Mouse (Mus musculus) MEL (cell line): ENCODE results near the gene Tpbgl. TPM values are rescaled to one million over a fixed set of nuclear protein-coding genes. Genes with fewer than 3 reads are reported as not detected.

Source experiments
- DNase-seq: peaks from one replicate; pipeline ENCODE4 v3.0.0; 2011; ENCODE audit warnings: low read depth, low spot score
- H3K27ac ChIP-seq: 2 replicates; pipeline ENCODE4 v1.5.1; 2012; ENCODE audit warnings: low read depth, mild to moderate bottlenecking, control low read depth, low read length, moderate library complexity; ENCODE audit not compliant: control insufficient read depth
- H3K27me3 ChIP-seq, 2 experiments: fragments of 150-350 bp in 1 of 2; sonication (generic) in 1 of 2; 2 replicates each; pipeline ENCODE4 v1.6.1; 2012; ENCODE audit warnings: low read length in 2 of 2, mild to moderate bottlenecking in 2 of 2, improper control_type of control experiment in 1 of 2, moderate library complexity in 1 of 2; ENCODE audit not compliant: insufficient read depth in 2 of 2, control insufficient read depth in 1 of 2
- H3K36me3 ChIP-seq, 2 experiments: 2 replicates each; pipeline ENCODE4 v1.6.1; 2012 to 2014; ENCODE audit warnings: low read length in 2 of 2, improper control_type of control experiment in 1 of 2, inconsistent platforms in 1 of 2, mild to moderate bottlenecking in 1 of 2; ENCODE audit not compliant: insufficient read depth in 2 of 2, control insufficient read depth in 1 of 2
- H3K4me1 ChIP-seq, 2 experiments: fragments of 150-350 bp in 1 of 2; sonication (generic) in 1 of 2; 2 replicates each; pipeline ENCODE4 v1.6.1; 2012; ENCODE audit warnings: low read length in 2 of 2, improper control_type of control experiment in 1 of 2, mild to moderate bottlenecking in 1 of 2; ENCODE audit not compliant: insufficient read depth in 2 of 2, control insufficient read depth in 1 of 2
- H3K4me3 ChIP-seq, 2 experiments: fragments of 150-350 bp in 1 of 2; sonication (generic) in 1 of 2; 2 replicates each; pipeline ENCODE4 v1.5.1; 2012; ENCODE audit warnings: low read depth in 2 of 2, low read length in 2 of 2, mild to moderate bottlenecking in 2 of 2, moderate library complexity in 2 of 2, control low read depth in 1 of 2, improper control_type of control experiment in 1 of 2; ENCODE audit not compliant: control insufficient read depth in 1 of 2, insufficient read depth in 1 of 2
- H3K79me2 ChIP-seq: 2 replicates; pipeline ENCODE4 v1.6.1; 2012; ENCODE audit warnings: mild to moderate bottlenecking, low read length, moderate library complexity; ENCODE audit not compliant: control insufficient read depth, poor library complexity, insufficient read depth
- H3K9ac ChIP-seq: 2 replicates; pipeline ENCODE4 v1.6.1; 2012; ENCODE audit warnings: low read depth, mild to moderate bottlenecking, control low read depth, low read length, moderate library complexity; ENCODE audit not compliant: control insufficient read depth, poor library complexity, severe bottlenecking
- H3K9me3 ChIP-seq: fragments of 150-350 bp; sonication (generic); replicated peaks from 2 replicates; pipeline ENCODE4 v1.6.1; 2012; ENCODE audit warnings: mild to moderate bottlenecking, low read length, improper control_type of control experiment, moderate library complexity; ENCODE audit not compliant: insufficient read depth
- CHD1 ChIP-seq: IDR thresholded peaks from 2 replicates; pipeline ENCODE4 v1.6.1; 2012; ENCODE audit warnings: low read depth, mild to moderate bottlenecking, inconsistent platforms, low read length, improper control_type of control experiment
- CTCF ChIP-seq, 3 experiments: IDR thresholded peaks in 2 of 3; conservative IDR thresholded peaks in 1 of 3; 2 replicates each; pipeline ENCODE4 v1.5.1; 2011 to 2012; ENCODE audit warnings: low read length in 3 of 3, low read depth in 2 of 3, mild to moderate bottlenecking in 2 of 3, improper control_type of control experiment in 1 of 3, inconsistent platforms in 1 of 3, mixed read lengths in 1 of 3, moderate library complexity in 1 of 3; ENCODE audit not compliant: control insufficient read depth in 1 of 3, insufficient read depth in 1 of 3, poor library complexity in 1 of 3, severe bottlenecking in 1 of 3
- ELF1 ChIP-seq: IDR thresholded peaks from 2 replicates; pipeline ENCODE4 v1.6.1; 2014; ENCODE audit warnings: low read depth, mild to moderate bottlenecking, inconsistent platforms, low read length, improper control_type of control experiment, moderate library complexity
- EP300 ChIP-seq, 2 experiments: IDR thresholded peaks; 2 replicates each; pipeline ENCODE4 v1.6.1; 2011; ENCODE audit warnings: improper control_type of control experiment in 2 of 2, low read length in 2 of 2, low read depth in 1 of 2, mild to moderate bottlenecking in 1 of 2
- GABPA ChIP-seq: IDR thresholded peaks from 2 replicates; pipeline ENCODE4 v1.6.1; 2012; ENCODE audit warnings: low read depth, mild to moderate bottlenecking, inconsistent platforms, low read length, improper control_type of control experiment, moderate library complexity
- GATA1 ChIP-seq: IDR thresholded peaks from 2 replicates; pipeline ENCODE4 v1.6.1; 2011; ENCODE audit warnings: low read depth, low read length, improper control_type of control experiment
- HCFC1 ChIP-seq: IDR thresholded peaks from 2 replicates; pipeline ENCODE4 v1.6.1; 2012; ENCODE audit warnings: low read depth, mild to moderate bottlenecking, inconsistent platforms, low read length, improper control_type of control experiment, moderate library complexity
- JUND ChIP-seq: IDR thresholded peaks from 2 replicates; pipeline ENCODE4 v1.6.1; 2011; ENCODE audit warnings: low read depth, mild to moderate bottlenecking, improper control_type of control experiment, low read length
- KAT2A ChIP-seq: conservative IDR thresholded peaks from 2 replicates; pipeline ENCODE4 v1.6.1; 2012; ENCODE audit warnings: low read depth, low read length, improper control_type of control experiment, inconsistent platforms
- MYB ChIP-seq: IDR thresholded peaks from 2 replicates; pipeline ENCODE4 v1.6.1; 2011; ENCODE audit warnings: mild to moderate bottlenecking, low read depth, low read length, improper control_type of control experiment
- NRF1 ChIP-seq: IDR thresholded peaks from 2 replicates; pipeline ENCODE4 v1.6.1; 2014; ENCODE audit warnings: low read depth, mild to moderate bottlenecking, inconsistent platforms, low read length, improper control_type of control experiment, moderate library complexity; ENCODE audit not compliant: poor library complexity, insufficient read depth, severe bottlenecking
- POLR2A ChIP-seq, 2 experiments: IDR thresholded peaks; 2 replicates each; pipeline ENCODE4 v1.6.1; 2011 to 2012; ENCODE audit warnings: low read length in 2 of 2, mild to moderate bottlenecking in 2 of 2, control low read depth in 1 of 2, improper control_type of control experiment in 1 of 2, low read depth in 1 of 2, moderate library complexity in 1 of 2; ENCODE audit not compliant: control insufficient read depth in 1 of 2, insufficient read depth in 1 of 2, poor library complexity in 1 of 2
- POLR2AphosphoS2 ChIP-seq: IDR thresholded peaks from 2 replicates; pipeline ENCODE4 v1.6.1; 2011; ENCODE audit warnings: low read length, improper control_type of control experiment
- POLR2AphosphoS5 ChIP-seq: IDR thresholded peaks from 2 replicates; pipeline ENCODE4 v1.6.1; 2012; ENCODE audit warnings: low read depth, borderline replicate concordance, mild to moderate bottlenecking, inconsistent platforms, low read length, moderate library complexity, mixed read lengths
- RAD21 ChIP-seq: IDR thresholded peaks from 2 replicates; pipeline ENCODE4 v1.6.1; 2011; ENCODE audit warnings: mild to moderate bottlenecking, low read depth, low read length, improper control_type of control experiment
- SIN3A ChIP-seq: IDR thresholded peaks from 2 replicates; pipeline ENCODE4 v1.6.1; 2012; ENCODE audit warnings: low read length, improper control_type of control experiment, inconsistent platforms
- SMC3 ChIP-seq: IDR thresholded peaks from 2 replicates; pipeline ENCODE4 v1.6.1; 2011; ENCODE audit warnings: low read depth, low read length, improper control_type of control experiment
- TAL1 ChIP-seq: IDR thresholded peaks from 2 replicates; pipeline ENCODE4 v1.6.1; 2012; ENCODE audit warnings: mild to moderate bottlenecking, inconsistent platforms, low read length, moderate library complexity, mixed read lengths
- TCF12 ChIP-seq: IDR thresholded peaks from 2 replicates; pipeline ENCODE4 v1.6.1; 2014; ENCODE audit warnings: low read depth, mild to moderate bottlenecking, inconsistent platforms, low read length, improper control_type of control experiment, moderate library complexity
- USF1 ChIP-seq: IDR thresholded peaks from 2 replicates; pipeline ENCODE4 v1.6.1; 2014; ENCODE audit warnings: low read depth, mild to moderate bottlenecking, inconsistent platforms, low read length, improper control_type of control experiment, moderate library complexity
- USF2 ChIP-seq, 2 experiments: IDR thresholded peaks; 2 replicates each; pipeline ENCODE4 v1.6.1; 2011 to 2012; ENCODE audit warnings: improper control_type of control experiment in 2 of 2, low read length in 2 of 2, borderline replicate concordance in 1 of 2, inconsistent platforms in 1 of 2, low read depth in 1 of 2, mild to moderate bottlenecking in 1 of 2; ENCODE audit not compliant: insufficient read depth in 1 of 2
- ZC3H11A ChIP-seq: IDR thresholded peaks from 2 replicates; pipeline ENCODE4 v1.6.1; 2012; ENCODE audit warnings: low read depth, mild to moderate bottlenecking, inconsistent platforms, low read length, improper control_type of control experiment
- ZKSCAN1 ChIP-seq: IDR thresholded peaks from 2 replicates; pipeline ENCODE4 v1.6.1; 2012; ENCODE audit warnings: low read depth, mild to moderate bottlenecking, inconsistent platforms, low read length, improper control_type of control experiment, moderate library complexity
- ZNF384 ChIP-seq: IDR thresholded peaks from 2 replicates; pipeline ENCODE4 v1.6.1; 2012; ENCODE audit warnings: low read depth, mild to moderate bottlenecking, inconsistent platforms, low read length, improper control_type of control experiment
- polyA plus RNA-seq, 2 experiments: library from polyadenylated mRNA; stranded (reverse) in 1 of 2; unstranded in 1 of 2; fragments of >175 nt in 1 of 2; fragments of >200 nt in 1 of 2; gene quantifications; 2 replicates each; pipeline versions ENCODE4 v1.2.1 to v1.2.4; 2012; ENCODE audit warnings: low replicate concordance in 2 of 2, low read depth in 1 of 2; ENCODE audit not compliant: insufficient read length in 2 of 2, insufficient read depth in 1 of 2, missing spikeins in 1 of 2
- total RNA-seq: library from RNA; depleted of rRNA; stranded (reverse); fragments of 300-350 nt; gene quantifications from 2 replicates; pipeline ENCODE4 v1.2.3, GENCODE M21; 2012

Tpbgl gene
- total and polyA plus RNA-seq, 3 experiments = not detected

DNA sequence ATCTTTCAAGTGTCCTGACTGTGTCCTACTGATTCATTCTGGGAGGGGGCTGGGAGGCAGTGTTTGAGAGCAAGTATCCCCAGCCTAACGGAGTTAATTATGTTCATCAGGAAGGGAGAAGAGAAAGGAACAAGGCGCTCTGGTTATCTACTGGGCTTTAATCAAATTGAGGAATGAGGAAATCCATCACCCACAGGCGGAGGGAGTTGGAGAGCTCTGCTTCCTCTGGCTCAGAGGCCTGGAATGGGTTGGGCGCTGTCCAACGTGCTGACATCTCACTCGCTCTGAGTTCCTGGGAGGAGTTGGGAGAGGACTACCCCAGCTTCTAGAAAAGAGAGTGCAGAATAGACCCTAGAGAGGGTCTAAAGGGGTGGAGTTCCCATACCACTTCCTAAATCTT lies 21.7 kb upstream of the Tpbgl start:
- H3K79me2 ChIP-seq = no peaks in the 10 kb centered on the region
- no peaks in the 10 kb centered on the region for H3K9me3 ChIP-seq
- H3K36me3 ChIP-seq = no peaks in the 10 kb centered on the region
- TF ChIP-seq TCF12 (no peak), SIN3A (no peak), CHD1 (no peak), POLR2AphosphoS2 (no peak), USF2 (IDR thresholded peaks at IDR 0.05; ENCODE audit: borderline replicate concordance in 1 of 2, insufficient read depth in 1 of 2, low read depth in 1 of 2, low read length in 2 of 2) (no peak), NRF1 (no peak), CTCF (IDR thresholded peaks at IDR 0.05 in 2 of 3, conservative IDR thresholded peaks at IDR 0.05 in 1 of 3; ENCODE audit: control insufficient read depth in 1 of 3, insufficient read depth in 1 of 3, low read depth in 2 of 3, low read length in 3 of 3, poor library complexity in 1 of 3, severe bottlenecking in 1 of 3) (no peak), ZNF384 (no peak), KAT2A (no peak), POLR2AphosphoS5 (no peak), TAL1 (no peak), USF1 (no peak), POLR2A (IDR thresholded peaks at IDR 0.05; ENCODE audit: control insufficient read depth in 1 of 2, insufficient read depth in 1 of 2, low read depth in 1 of 2, low read length in 2 of 2, poor library complexity in 1 of 2) (no peak), SMC3 (no peak), RAD21 (no peak), MYB (no peak), HCFC1 (no peak)
- TF ChIP-seq, all 39 proteins: peak for 0
- no peaks in the 10 kb centered on the region for H3K4me1 ChIP-seq
- H3K9ac ChIP-seq = no peak overlapping the region
- H3K27me3 ChIP-seq = peaks cover 2 to 5% of the 10 kb centered on the region in 2 experiments
- DNase-seq = peak; percentile 48
- H3K27ac ChIP-seq = no peak overlapping the region
- no peak overlapping the region for H3K4me3 ChIP-seq

DNA sequence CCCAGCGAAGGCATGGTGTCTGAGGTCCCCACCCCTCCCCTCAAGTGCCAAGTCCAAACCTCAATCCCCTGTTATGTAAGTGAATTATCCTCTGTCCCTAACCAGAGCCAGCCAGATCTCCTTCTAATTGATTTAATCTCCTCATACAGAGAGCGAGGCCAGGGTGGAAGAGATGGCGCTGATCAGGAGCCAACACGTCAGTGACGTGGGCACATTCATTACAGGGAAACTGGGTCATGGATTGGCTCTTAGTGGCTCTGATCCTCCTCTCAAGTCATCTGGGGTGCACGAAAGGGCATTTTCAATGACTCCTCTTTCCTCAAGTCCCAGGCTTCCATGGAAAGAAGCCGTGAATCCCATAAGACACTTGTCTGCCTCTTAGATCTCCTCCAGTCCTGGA lies 17.8 kb upstream of the Tpbgl start:
- Histone ChIP-seq H3K27me3 (no peaks in the 10 kb centered on the region; a peak in 1 of 4 replicates), H3K27ac (no peak overlapping the region), H3K9ac (no peak overlapping the region), H3K79me2 (no peaks in the 10 kb centered on the region), H3K36me3 (peaks cover 0 to 13% of the 10 kb centered on the region in 2 experiments; a peak in 2 of 4 replicates), H3K4me3 (no peak overlapping the region), H3K4me1 (peaks cover 3 to 13% of the 10 kb centered on the region in 2 experiments; a peak in 2 of 4 replicates), H3K9me3 (no peaks in the 10 kb centered on the region)
- TF ChIP-seq HCFC1 = no peak
- TF ChIP-seq GABPA = no peak
- TF ChIP-seq ZC3H11A = no peak
- TF ChIP-seq JUND = no peak
- no peak for TF ChIP-seq ELF1
- no peak for TF ChIP-seq EP300 (IDR thresholded peaks at IDR 0.05; ENCODE audit: low read depth in 1 of 2, low read length in 2 of 2)
- TF ChIP-seq USF1 = no peak
- TF ChIP-seq CHD1 = no peak
- no peak for TF ChIP-seq TCF12
- no peak for TF ChIP-seq GATA1
- no peak for TF ChIP-seq ZKSCAN1
- DNase-seq = no peak
